Mouse (Mus musculus) embryonic facial prominence, embryonic 15.5 days (tissue): ENCODE data around the gene Rasgef1b. TPM values are rescaled to one million over a fixed set of nuclear protein-coding genes. Genes with fewer than 3 reads are reported as not detected.

Experiments used
- ATAC-seq: fragments of 200-750 bp; cut with Nextera tagmentation; 2 replicates; pipeline ENCODE4 v1.8.0; 2017; ENCODE audit warnings: low read depth, moderate TSS enrichment; ENCODE audit not compliant: insufficient number of reproducible peaks, low FRiP score, low TSS enrichment
- H3K27ac ChIP-seq: fragments of 300-500 bp; sonication (generic); replicated peaks from 2 replicates; pipeline ENCODE4 v1.5.1; 2015; ENCODE audit warnings: mild to moderate bottlenecking, inconsistent platforms
- H3K27me3 ChIP-seq: fragments of 300-500 bp; sonication (generic); 2 replicates; pipeline ENCODE4 v1.6.1; 2015; ENCODE audit warnings: inconsistent platforms
- H3K36me3 ChIP-seq: fragments of 300-500 bp; sonication (generic); 2 replicates; pipeline ENCODE4 v1.6.1; 2015; ENCODE audit warnings: mild to moderate bottlenecking, inconsistent platforms
- H3K4me1 ChIP-seq: fragments of 300-500 bp; sonication (generic); 2 replicates; pipeline ENCODE4 v1.6.1; 2015; ENCODE audit warnings: inconsistent platforms
- H3K4me2 ChIP-seq: fragments of 300-500 bp; sonication (generic); replicated peaks from 2 replicates; pipeline ENCODE4 v1.6.1; 2015; ENCODE audit warnings: mild to moderate bottlenecking, inconsistent platforms
- H3K4me3 ChIP-seq: fragments of 300-500 bp; sonication (generic); replicated peaks from 2 replicates; pipeline ENCODE4 v1.5.1; 2015; ENCODE audit warnings: mild to moderate bottlenecking, inconsistent platforms
- H3K9ac ChIP-seq: fragments of 300-500 bp; sonication (generic); 2 replicates; pipeline ENCODE4 v1.6.1; 2015; ENCODE audit warnings: inconsistent platforms
- H3K9me3 ChIP-seq: fragments of 300-500 bp; sonication (generic); replicated peaks from 2 replicates; pipeline ENCODE4 v1.6.1; 2016; ENCODE audit warnings: inconsistent platforms
- WGBS: fragments of 180-500 bp; shearing (Covaris S2); methylation state at CpG from one replicate; pipeline ENCODE4 v1.1.7; 2015; 5-methylcytosine and 5-hydroxymethylcytosine counted together
- polyA plus RNA-seq: library from polyadenylated mRNA; unstranded; fragments of >200 nt; fragmentation: Nextera tagmentation; extraction: Ambion mirVana; gene quantifications from 2 replicates; pipeline ENCODE4 v1.2.1, GENCODE M21; 2015

The Rasgef1b gene
- polyA plus RNA-seq, 1 experiment from 2014 or later = 11.5 TPM

DNA sequence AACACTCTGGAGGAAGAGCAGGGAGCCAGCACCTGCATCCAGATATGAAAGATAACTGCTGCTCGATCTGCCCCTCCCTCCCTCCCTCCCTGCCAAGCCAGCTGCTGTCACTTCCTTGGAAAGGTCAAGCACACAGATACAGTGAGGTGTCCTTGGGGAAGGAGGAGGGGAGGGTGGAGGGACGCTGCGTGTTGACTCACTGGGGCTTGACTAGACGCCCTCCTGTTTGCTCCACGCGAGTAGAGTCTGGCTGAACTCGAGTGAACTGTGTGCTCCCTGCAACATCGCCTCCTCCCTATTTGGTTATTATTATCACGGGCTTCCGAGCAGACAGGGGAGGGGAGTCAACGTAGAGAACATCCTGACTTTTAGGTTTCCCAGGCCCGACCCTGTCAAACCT lies 348.7 kb downstream of the Rasgef1b start:
- Histone ChIP-seq H3K9ac (no peak overlapping the region), H3K9me3 (no peaks in the 10 kb centered on the region), H3K36me3 (no peaks in the 10 kb centered on the region), H3K4me2 (no peak overlapping the region), H3K4me3 (no peak overlapping the region), H3K27ac (no peak overlapping the region), H3K4me1 (no peaks in the 10 kb centered on the region), H3K27me3 (no peaks in the 10 kb centered on the region)
- no peak for ATAC-seq
- 61% methylated on average over 12 of the region's 12 CpGs for WGBS

DNA sequence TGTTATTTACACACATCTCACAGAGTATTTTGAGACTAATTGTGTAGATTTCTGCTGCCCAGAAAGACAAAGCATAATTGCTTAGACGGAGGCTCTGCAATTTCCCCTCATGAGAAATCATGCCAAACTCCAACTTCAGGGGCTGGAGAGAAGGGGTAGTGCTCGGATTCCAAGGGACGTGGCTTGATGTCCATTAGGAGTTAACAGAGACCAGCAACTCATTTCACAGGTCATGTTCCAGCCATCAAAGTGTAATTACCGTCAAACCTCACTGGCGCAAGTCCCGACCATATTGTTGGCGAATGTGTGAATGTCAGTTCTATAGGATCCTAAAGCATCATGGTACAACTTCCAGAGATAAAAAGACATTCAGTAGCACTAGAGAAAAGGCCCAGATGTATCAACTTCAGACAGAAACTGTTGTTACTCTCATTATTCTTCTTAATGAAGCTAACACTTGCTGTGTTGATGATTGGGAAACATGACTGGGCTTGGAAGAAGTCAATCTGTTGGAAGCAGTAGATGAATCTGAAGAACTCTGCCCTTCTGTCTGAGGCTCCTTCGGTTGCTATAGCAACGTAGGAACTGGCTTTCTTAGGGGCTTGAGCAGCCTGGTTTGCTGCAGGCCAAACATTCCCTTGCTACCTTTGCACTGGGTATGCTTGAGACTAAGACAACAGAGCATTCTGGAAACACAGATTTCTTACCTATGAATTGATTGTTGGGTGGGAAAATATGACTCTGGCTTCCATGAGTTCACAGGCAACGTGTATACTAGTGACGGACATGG lies 350.2 kb downstream of the Rasgef1b start:
- Histone ChIP-seq H3K4me2 (no peak overlapping the region), H3K36me3 (no peaks in the 10 kb centered on the region), H3K9me3 (no peaks in the 10 kb centered on the region), H3K27me3 (no peaks in the 10 kb centered on the region), H3K4me3 (no peak overlapping the region), H3K27ac (no peak overlapping the region), H3K9ac (no peak overlapping the region), H3K4me1 (no peaks in the 10 kb centered on the region)
- WGBS = 60% methylated on average over 11 of the region's 11 CpGs
- no peak for ATAC-seq

DNA sequence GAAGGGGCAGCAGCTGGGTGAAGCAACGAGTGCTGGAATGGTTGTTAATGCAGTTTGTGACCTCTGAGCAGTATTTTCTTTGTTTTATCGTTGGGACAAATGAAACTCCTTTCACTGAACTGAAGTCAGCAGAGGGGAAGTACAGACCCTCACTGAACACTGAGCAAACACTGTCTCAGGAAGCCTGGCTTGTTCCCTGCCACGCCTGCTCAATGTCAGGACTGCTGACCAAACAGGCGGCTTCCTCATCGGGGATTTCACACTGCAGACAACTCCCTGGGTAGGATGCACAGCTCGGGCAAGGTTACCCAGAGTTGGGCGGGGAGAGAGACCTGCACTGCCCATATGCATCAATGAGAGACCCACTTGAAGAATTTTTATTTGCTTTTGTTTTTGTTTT lies 353.1 kb downstream of the Rasgef1b start:
- no peaks in the 10 kb centered on the region for H3K9me3 ChIP-seq
- H3K9ac ChIP-seq = no peak overlapping the region
- no peaks in the 10 kb centered on the region for H3K27me3 ChIP-seq
- no peaks in the 10 kb centered on the region for H3K36me3 ChIP-seq
- no peaks in the 10 kb centered on the region for H3K4me1 ChIP-seq
- H3K4me3 ChIP-seq = no peak overlapping the region
- no peak for ATAC-seq
- 74% methylated on average over 7 of the region's 7 CpGs for WGBS
- H3K4me2 ChIP-seq = no peak overlapping the region
- no peak overlapping the region for H3K27ac ChIP-seq

DNA sequence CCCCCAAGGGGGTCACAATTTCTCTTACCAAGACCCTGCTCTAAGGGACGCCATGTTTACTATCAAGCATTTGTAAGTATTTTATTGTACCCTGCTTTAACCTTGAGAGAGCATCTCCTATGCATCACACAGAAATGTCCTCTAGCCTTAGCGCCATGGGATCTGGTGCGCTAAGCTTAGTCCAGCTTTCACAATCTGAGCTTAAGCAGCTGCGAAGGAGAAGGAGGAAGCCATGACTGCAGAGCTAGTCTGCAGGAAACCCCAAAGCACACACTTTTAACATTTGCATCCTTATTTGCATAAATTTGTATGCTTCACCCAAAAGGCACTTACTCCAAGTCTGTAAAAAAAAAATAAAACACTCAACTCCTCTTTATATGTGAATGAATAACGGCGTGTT lies 354.4 kb downstream of the Rasgef1b start:
- no peak overlapping the region for H3K4me2 ChIP-seq
- H3K36me3 ChIP-seq = no peaks in the 10 kb centered on the region
- H3K27me3 ChIP-seq = no peaks in the 10 kb centered on the region
- no peak for ATAC-seq
- no peak overlapping the region for H3K9ac ChIP-seq
- 87% methylated on average over 6 of the region's 6 CpGs for WGBS
- H3K4me3 ChIP-seq = no peak overlapping the region
- H3K27ac ChIP-seq = no peak overlapping the region
- H3K9me3 ChIP-seq = no peaks in the 10 kb centered on the region
- H3K4me1 ChIP-seq = no peaks in the 10 kb centered on the region

DNA sequence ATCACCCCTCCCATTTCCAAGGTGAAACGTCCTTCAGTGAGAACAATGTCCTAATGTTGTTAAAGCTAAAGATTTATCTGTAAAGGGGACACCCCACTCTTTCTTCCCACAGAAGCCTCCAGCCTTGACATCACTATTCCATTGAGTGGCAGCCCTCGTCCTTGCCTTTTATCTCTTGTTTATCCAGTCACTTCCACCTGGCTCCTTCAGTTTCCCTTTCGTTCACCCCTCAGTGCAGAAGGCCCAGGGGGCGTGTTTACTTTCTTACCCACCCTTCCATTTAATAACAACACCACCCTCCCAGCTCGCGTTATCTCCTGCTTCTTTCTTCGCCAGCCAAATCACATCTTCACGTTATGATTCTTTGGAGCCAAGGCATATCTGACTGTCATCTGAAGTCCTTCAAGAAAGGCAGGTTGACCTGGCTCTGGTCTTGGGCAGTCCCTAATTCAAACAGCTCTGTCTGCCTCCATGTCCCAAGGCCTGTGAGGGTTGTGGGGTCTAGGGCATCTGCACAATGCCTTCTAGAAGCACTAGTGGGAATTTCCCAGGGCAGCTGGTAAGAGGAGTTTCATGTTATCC lies 355.2 kb downstream of the Rasgef1b start:
- Histone ChIP-seq H3K9me3 (no peaks in the 10 kb centered on the region), H3K36me3 (no peaks in the 10 kb centered on the region), H3K4me1 (no peaks in the 10 kb centered on the region), H3K9ac (no peak overlapping the region), H3K27me3 (no peaks in the 10 kb centered on the region), H3K4me3 (no peak overlapping the region), H3K4me2 (no peak overlapping the region), H3K27ac (no peak overlapping the region)
- WGBS = 67% methylated on average over 8 of the region's 8 CpGs
- no peak for ATAC-seq

DNA sequence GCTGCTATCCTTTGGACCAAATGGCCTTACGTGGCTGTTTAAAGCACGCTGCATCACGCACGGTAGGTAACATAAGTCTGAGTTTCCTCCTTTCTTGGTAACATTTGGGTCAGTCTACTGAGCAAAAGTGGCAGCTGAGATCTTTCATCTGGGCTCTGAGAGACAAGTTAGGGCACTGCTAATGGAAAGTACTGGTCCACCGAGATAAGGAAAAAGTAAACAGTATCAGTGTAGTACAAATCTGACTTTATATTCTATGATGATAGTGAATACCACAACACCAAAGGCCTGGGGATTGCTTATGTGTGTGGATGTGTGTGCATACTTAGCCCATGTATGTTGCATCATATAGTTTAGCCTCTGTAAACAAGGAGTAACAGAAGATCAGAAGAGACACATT lies 358.2 kb downstream of the Rasgef1b start:
- no peak overlapping the region for H3K9ac ChIP-seq
- no peaks in the 10 kb centered on the region for H3K9me3 ChIP-seq
- no peaks in the 10 kb centered on the region for H3K27me3 ChIP-seq
- no peak for ATAC-seq
- WGBS = 82% methylated on average over 5 of the region's 5 CpGs
- H3K27ac ChIP-seq = no peak overlapping the region
- H3K36me3 ChIP-seq = no peaks in the 10 kb centered on the region
- no peaks in the 10 kb centered on the region for H3K4me1 ChIP-seq
- no peak overlapping the region for H3K4me3 ChIP-seq
- H3K4me2 ChIP-seq = no peak overlapping the region

DNA sequence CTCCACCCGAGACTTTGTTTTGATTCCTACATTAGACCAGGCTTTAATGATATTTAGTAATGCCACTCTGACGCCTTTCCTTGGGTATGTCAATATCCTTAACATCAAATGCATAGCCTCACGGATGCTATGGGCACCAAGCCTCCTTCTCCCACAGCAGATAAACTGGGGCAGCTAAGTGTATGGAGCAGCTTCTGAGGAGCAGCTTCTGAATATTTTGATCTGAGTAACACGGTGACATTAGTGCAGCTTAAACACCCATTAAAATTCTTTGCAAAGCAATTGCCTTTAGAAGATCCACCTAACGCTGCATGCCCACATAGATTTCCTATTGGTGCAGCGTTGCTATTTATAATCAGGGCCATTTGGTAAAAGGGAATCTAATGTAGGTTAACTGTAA lies 359.6 kb downstream of the Rasgef1b start:
- H3K9me3 ChIP-seq = no peaks in the 10 kb centered on the region
- no peaks in the 10 kb centered on the region for H3K4me1 ChIP-seq
- H3K36me3 ChIP-seq = no peaks in the 10 kb centered on the region
- no peak for ATAC-seq
- no peak overlapping the region for H3K27ac ChIP-seq
- 77% methylated on average over 6 of the region's 6 CpGs for WGBS
- H3K4me2 ChIP-seq = no peak overlapping the region
- H3K9ac ChIP-seq = no peak overlapping the region
- no peaks in the 10 kb centered on the region for H3K27me3 ChIP-seq
- no peak overlapping the region for H3K4me3 ChIP-seq

DNA sequence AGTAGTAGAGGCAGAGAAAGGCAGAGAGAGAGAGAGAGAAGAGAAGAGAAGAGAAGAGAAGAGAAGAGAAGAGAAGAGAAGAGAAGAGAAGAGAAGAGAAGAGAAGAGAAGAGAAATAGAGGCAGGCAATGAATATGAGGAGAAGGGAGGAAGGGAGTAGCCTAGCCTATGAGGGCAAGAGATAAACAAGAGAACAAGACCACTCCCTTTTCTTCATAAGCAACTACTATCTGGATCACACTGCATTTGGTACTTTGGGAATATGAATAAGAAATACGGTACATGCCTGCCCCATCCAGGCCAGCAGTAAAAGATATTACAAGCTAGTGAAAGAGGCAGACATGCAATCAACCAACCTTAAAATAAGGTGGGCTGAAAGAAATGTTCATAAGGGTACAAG lies 360.2 kb downstream of the Rasgef1b start:
- no peaks in the 10 kb centered on the region for H3K4me1 ChIP-seq
- H3K4me2 ChIP-seq = no peak overlapping the region
- no peak overlapping the region for H3K4me3 ChIP-seq
- H3K36me3 ChIP-seq = no peaks in the 10 kb centered on the region
- 89% methylated on average over 1 of the region's 1 CpGs for WGBS
- no peak for ATAC-seq
- no peaks in the 10 kb centered on the region for H3K9me3 ChIP-seq
- no peaks in the 10 kb centered on the region for H3K27me3 ChIP-seq
- no peak overlapping the region for H3K27ac ChIP-seq
- no peak overlapping the region for H3K9ac ChIP-seq

DNA sequence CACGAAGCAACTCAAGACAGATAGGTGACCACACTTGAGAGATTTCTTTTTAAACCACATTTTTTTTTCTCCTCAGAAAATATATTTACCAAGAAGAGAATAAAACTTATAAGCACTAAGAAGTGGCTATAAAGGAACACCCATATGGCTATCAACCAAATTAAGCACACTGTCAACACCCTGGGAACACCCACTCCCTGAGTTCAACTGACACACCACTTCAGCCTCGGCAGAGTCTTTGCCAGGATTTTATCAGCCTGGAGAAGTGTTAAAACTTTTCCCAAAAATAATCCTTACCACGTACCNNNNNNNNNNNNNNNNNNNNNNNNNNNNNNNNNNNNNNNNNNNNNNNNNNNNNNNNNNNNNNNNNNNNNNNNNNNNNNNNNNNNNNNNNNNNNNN lies 368.3 kb downstream of the Rasgef1b start:
- H3K36me3 ChIP-seq = no peaks in the 10 kb centered on the region
- no peak overlapping the region for H3K9ac ChIP-seq
- H3K27ac ChIP-seq = no peak overlapping the region
- H3K27me3 ChIP-seq = no peaks in the 10 kb centered on the region
- no peak overlapping the region for H3K4me2 ChIP-seq
- H3K9me3 ChIP-seq = no peaks in the 10 kb centered on the region
- ATAC-seq = no peak
- H3K4me3 ChIP-seq = no peak overlapping the region
- 55% methylated on average over 3 of the region's 3 CpGs for WGBS
- no peaks in the 10 kb centered on the region for H3K4me1 ChIP-seq

DNA sequence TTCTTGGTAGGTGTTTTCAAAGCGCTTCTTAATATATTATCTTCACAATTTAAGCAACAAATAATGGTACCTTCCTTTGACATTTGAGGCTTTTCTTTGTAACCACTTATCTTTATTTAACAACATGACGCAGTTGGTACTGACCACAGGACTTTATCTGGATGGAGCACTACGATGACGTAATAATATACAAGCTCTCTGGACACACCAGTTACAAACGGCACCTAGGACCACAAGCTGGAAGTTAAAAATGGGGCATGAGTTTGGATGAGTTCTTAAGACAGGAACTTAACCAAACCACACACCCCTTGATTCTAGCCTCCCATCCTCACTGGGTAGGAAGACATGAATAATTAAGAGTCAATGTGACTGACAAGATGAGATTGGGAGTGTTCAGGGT lies 369.6 kb downstream of the Rasgef1b start:
- no peak overlapping the region for H3K9ac ChIP-seq
- no peak for ATAC-seq
- H3K27me3 ChIP-seq = no peaks in the 10 kb centered on the region
- no peak overlapping the region for H3K4me2 ChIP-seq
- WGBS = 90% methylated on average over 5 of the region's 5 CpGs
- no peaks in the 10 kb centered on the region for H3K36me3 ChIP-seq
- H3K4me3 ChIP-seq = no peak overlapping the region
- H3K4me1 ChIP-seq = no peaks in the 10 kb centered on the region
- H3K9me3 ChIP-seq = no peaks in the 10 kb centered on the region
- H3K27ac ChIP-seq = no peak overlapping the region

DNA sequence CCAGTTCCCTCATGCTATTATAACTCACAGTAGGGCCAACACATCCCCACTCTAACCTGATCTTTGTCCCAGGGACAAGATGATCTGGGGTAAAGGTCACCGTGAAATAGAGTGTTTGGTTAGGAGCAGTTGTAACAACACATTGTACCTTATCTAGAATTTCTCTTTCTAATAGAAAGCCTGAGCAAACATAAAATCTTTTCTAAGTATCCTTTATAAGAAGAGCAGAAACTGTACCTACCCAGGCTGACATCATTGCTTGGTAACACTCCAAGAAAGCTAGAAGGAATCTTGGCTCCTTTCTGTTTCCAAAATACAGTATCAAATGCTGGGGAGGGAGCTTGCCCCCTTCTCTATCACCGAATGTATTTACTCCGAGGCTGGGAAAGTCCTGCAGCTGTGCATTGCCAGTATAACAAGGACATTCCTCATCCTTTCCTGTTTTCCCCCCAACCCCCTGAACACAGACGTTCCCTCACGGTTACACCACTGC lies 374.2 kb downstream of the Rasgef1b start:
- Histone ChIP-seq H3K4me2 (no peak overlapping the region), H3K27me3 (no peaks in the 10 kb centered on the region), H3K4me1 (no peaks in the 10 kb centered on the region), H3K9me3 (no peaks in the 10 kb centered on the region), H3K36me3 (no peaks in the 10 kb centered on the region), H3K27ac (peak overlapping the region; percentile 55), H3K9ac (no peak overlapping the region), H3K4me3 (no peak overlapping the region)
- no peak; the same call in 1 of the 2 replicates for ATAC-seq
- 22% methylated on average over 5 of the region's 5 CpGs for WGBS

DNA sequence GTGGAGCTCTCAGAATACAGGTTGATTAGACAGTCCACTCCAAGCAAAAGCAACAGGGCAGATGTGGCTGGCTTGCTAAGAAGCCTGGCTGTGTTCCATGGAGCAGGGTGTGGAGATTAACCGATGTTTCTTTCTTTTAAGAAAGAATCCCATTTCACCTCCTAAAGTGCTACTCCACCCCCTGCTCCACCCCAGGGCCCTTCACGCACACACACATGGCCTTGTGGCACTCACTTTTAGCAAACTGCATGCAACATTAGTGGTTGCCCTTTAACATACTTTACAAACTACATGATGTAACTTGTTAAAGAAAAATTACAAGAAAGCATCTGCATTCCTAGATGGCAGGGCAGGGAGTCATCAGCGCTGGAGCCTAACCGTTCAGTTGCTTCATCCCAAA lies 378.8 kb downstream of the Rasgef1b start:
- H3K27ac ChIP-seq = no peak overlapping the region
- H3K9me3 ChIP-seq = no peaks in the 10 kb centered on the region

More for the DNA sequence above, 378.8 kb downstream of the Rasgef1b start:
- H3K4me2 ChIP-seq = no peak overlapping the region
- H3K4me3 ChIP-seq = no peak overlapping the region
- H3K27me3 ChIP-seq = no peaks in the 10 kb centered on the region
- WGBS = 47% methylated on average over 4 of the region's 4 CpGs
- no peak for ATAC-seq
- H3K4me1 ChIP-seq = peaks cover 4% of the 10 kb centered on the region; the same call in 1 of the 2 replicates
- H3K36me3 ChIP-seq = no peaks in the 10 kb centered on the region
- no peak overlapping the region for H3K9ac ChIP-seq
